Mouse (Mus musculus): ENCODE measurements at regions not wholly inside any gene's neighbourhood (a gene's known extent, or its start where the extent isn't known, plus 50 kb on each side); places are given as distances from the start of the nearest gene placed in this dataset.

DNA sequence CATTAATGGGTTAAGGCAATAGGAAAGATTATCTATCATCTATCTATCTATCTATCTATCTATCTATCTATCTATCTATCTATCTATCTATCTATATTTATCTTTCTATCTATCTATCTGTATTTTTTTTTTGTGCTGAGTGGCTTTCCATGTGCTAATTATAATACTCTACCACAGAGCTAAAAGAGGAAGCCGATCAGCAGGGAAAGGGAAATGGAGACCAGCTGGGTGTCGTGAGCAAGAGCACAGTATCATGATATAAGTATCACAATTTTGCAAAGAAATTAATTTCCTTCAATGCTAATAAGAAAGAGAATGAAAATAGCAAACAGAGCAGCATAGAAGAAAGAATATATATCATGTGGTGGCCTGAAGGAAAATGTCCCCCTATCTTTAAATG, 69.6 kb downstream of the Cldn1 start:
- DNase-seq (ENCODE audit: low spot score in 2 of 2): no peak

DNA sequence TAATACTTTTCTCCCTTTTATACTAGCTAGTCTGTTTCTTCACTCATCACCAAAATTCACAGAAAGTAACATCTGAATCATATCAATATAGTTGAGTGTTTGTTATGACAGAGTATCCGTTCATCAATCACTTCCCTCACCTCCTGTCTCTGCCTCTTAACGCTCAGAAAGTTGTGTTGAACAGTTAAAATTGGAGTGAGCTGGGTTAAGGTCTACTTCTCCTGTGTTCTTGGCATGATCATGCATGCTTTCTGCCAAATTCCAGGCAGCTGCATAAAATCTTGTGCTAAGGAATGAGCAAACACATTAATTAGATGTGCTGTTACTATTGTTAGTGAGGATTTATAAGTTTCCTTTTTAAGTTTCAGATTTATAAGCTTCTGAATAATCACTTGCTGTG, 79.9 kb downstream of the Cldn1 start:
- DNase-seq (ENCODE audit: low spot score in 2 of 2): no peak

DNA sequence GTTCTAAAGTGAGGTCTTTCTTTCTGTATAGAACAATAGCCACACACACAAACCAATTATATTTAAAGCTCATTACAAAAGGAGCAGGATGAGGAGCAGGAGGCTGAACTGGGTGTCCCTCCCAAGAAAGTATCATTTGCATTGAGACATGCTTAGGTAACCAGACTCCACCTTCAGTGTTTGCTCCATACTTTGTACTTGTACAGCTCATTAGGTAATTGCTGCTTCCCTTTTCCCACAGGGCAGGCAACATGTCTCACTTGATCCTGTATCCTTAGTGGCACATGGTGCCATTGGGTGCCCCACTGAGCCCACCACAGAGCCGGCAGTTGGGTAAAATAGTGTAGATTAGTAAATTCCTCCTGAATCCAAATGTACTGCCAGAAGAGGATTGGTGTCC, 86.0 kb downstream of the Cldn1 start:
- DNase-seq (ENCODE audit: low spot score in 2 of 2): no peak

DNA sequence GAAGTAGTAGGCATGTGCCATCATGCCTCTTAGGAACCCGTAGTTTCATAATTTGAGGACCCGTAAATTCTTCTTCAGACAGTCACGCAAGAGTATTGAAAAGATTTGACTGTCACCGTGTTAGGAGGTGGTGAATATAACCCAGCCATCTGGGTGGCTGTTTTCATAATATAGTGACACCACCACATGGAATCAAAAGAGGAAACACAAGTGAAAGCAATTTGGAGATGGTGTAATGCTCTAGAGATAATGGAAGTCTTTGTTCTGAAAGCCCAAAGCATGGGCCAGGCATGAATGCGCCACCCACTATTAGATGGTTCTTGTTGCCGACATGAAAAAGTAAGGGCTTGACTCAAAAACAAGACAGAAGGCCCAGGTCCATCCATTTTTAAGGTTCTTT, 86.9 kb downstream of the Cldn1 start:
- DNase-seq (ENCODE audit: low spot score in 2 of 2): no peak

DNA sequence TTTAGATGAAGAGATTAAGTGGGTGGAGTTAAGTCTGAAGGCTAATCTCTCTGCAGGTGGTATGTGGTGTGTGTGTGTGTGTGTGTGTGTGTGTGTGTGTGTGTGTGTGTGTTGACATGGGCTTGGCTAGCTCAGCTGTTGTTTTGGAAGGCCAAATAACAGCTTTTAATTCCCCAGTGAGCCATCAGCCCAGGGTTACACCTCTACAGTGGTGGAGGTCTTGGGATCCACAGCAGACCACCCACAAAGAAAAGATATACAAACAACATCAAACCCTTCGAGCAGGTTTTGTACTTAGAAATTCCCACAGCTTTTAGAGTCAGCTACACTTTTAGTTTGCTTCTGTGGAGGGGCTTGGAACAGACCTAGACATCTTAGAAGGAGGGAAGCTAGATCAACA, 89.2 kb downstream of the Cldn1 start:
- DNase-seq (ENCODE audit: low spot score in 2 of 2): no peak

DNA sequence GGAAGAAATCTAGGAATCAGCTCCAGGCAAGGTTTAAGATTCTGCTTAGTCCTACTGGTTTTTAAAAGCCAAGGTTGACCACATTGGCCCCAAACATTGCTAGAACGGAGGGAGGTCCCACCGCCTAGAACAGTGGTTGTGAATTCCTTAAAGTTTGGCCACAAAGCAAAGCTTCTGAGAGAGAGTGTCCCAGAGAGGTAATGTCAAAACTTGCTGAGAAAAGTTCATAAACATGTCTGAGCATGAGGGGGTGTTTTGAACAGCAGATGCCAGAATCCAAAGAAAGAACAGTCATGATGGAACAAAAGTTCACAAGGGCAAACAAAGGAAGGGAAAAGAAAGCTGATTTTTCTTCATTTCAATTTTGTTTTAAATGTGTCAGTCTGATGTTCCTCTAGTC, 90.1 kb downstream of the Cldn1 start:
- DNase-seq (ENCODE audit: low spot score in 2 of 2): no peak

DNA sequence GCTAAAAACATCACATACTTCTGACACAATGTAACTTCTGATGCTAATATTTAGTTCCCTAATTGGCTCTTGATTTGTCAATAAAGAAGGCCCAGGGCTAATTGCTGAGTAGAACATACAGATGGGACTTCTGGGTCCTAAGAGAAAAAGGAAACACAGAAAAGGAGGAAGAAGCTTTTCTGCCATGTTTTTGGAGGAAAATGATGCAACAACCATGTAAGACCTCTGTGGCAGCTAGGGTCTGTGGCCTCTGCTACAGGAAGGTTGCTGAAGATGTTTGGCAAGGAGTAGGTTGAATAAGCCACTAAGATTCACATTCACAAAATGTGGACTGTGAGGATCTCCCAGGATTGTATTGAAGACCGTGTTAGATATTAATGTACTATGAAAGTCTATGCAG, 94.9 kb downstream of the Cldn1 start:
- DNase-seq (ENCODE audit: low spot score in 2 of 2): no peak

DNA sequence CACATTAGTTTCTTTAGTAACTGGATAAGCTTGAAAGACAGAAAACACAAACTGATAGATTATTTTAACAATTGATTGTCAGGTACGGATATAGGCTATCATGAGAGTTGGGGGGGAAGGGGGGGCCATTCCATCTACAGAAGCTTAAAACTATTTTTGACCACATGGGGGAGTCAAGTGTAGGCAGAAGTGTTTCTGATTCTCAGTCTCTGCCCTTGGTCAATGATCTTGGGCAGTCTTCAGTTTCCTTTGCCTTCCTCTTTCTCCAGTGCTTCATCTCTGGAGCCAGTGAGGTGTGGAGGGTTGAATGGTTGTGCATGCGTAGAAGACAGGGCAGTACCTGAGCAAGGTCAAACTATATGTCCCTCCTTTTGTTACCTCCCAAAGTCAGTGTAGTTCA, 118.8 kb downstream of the Cldn1 start:
- no peak for DNase-seq (ENCODE audit: low spot score in 2 of 2)

DNA sequence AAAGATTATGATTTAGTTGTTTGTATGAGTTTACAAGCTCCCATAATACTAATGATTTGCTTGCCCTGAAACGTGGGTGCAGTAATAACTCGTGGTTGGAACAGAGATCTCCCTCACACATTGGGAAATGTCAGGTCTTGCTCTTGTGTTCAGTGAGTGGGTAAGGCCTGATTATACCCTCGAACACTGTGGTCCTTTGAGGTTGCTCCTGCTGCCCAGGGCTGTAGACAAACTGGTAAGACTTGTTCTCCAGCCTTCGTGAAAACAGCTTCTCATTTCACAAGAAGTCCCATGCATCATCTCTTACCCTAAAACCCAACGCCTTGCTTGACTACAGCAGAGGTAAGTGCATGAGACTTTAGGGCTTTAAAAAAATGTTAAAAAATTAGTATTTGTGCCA, 119.9 kb downstream of the Cldn1 start:
- no peak for DNase-seq (ENCODE audit: low spot score in 2 of 2)

DNA sequence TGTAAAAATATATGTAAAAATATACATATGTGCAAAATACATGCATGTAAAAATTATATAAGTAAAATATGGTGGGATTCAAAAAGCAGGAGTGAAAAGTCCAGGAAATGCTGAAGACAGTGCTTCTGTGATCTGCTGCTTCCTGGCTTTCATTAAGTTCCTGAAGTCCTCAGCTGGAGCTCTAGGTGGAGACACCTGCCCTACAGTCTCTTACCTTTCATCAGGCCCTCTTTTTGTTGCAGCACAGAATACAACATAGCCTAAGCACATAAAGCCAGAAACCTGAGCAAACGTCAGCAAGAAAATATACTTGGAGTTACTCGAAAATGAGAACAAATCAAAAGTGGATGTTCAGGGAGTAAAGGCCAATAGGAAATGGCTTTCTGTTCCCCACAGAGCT, 120.6 kb downstream of the Cldn1 start:
- DNase-seq (ENCODE audit: low spot score in 2 of 2): no peak

DNA sequence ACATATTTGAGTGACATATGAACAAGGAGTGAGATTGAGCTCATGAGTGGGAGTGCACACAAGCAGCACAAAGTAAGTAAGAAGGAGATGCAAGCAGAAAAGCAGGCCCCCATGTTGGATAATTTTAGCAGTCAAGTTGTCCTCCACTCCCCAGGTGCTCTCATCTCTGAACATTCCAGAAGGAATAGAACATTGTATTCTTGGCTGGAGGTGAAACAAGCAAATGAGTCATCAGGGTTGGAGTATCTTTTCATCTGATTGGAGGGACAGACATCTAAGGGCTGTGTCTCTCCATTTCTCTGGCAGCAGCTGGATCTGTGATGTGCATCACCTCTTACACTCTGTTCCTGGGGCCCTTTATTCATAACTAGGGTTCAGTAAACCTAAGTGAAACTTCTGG, 122.7 kb downstream of the Cldn1 start:
- DNase-seq (ENCODE audit: low spot score in 2 of 2): no peak

DNA sequence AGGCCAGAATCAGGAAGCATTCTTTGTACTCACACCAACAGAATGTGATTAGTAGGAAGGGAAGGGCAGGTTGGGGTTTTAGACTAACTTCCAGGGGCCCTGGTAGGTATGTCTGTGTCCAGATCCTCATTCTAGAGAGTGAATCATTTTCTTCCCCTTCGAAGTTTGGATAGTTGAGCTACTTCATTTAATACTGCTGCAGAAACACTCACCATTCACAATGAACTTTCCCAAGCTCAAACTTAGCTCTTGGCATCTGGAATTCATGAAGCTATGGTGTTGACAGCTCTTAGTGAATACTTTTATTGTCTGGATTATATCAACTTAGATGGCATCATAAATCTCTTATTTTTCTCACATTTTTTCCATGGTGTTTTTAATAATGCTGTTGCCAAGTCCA, 123.7 kb downstream of the Cldn1 start:
- DNase-seq (ENCODE audit: low spot score in 2 of 2): no peak

DNA sequence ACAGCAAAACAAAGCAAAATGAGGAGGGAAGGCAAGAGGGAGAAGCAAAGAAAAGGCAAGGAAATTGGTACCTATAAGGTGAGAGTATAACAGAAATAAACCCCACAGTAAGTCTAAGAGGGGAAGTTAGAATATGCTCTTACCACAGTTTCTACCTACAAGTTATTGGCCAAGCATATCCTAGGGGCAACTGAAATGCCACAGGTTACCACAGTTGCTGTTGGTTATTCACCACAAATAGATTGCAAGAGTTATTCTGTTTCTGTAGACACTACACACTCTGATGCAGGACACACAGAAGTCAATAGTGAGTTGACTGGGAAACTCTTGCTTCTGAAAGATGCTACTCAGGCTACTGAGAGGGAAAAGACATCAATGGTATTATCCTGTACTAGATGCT, 129.7 kb upstream of the P3h2 start:
- DNase-seq (ENCODE audit: low spot score in 2 of 2): no peak

DNA sequence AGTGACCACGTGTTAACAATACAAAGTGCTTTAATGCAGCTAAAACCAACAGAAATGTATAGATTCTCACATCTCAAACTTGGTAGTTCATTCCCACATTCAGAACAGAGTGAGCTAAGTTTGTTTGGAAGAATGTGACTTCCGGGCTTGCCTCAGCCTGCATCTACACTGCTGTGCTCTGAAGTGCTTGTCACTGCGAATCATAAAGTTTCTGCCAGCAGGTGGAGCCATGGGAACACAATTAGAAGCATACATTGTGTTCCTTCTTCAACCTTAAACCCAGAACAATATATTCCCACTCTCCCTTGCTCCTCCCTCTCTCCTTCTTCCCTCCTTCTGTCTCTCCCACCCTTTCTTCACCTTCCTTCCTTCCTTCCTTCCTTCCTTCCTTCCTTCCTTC, 128.5 kb upstream of the P3h2 start:
- peak; percentile 39 to 66 for DNase-seq (ENCODE audit: low spot score in 2 of 2)

DNA sequence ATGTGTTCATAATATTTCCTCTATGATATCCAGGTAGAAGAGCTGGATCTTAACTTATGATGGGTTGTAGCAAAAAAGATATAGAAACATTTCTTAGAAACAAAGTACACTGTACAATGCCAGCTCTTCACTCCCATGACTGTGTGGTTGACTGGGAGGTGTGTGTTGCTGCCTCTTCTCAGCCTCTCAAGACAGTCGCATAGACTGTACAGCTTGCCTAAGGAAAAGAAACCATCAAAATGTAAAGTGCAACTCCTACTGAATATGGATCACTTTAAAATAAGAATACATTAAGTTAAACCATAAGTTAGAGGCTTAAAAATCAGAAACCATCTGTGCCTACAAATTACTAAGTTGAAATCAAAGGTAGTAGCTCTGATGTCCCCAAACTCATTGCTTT, 125.5 kb upstream of the P3h2 start:
- no peak for DNase-seq (ENCODE audit: low spot score in 2 of 2)

DNA sequence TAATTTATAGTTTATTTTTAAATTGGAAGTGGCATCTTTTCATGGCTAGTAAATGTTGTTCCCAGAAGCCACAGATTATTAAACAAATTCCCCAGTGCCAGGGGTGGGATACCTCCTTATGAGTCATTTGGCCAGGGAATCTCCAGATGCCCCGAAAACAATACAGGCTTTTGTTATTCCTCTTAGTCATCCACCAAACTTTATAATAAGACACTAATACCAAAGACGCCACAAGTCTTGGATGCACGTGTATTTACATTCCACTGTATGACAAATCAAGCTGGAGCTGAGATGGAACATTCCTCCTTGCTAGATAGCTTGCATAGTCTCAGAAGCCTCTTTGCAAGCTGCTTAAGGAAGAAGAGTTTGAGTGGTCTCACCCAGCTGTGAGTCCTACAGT, 105.8 kb upstream of the P3h2 start:
- no peak for DNase-seq (ENCODE audit: low spot score in 2 of 2)

DNA sequence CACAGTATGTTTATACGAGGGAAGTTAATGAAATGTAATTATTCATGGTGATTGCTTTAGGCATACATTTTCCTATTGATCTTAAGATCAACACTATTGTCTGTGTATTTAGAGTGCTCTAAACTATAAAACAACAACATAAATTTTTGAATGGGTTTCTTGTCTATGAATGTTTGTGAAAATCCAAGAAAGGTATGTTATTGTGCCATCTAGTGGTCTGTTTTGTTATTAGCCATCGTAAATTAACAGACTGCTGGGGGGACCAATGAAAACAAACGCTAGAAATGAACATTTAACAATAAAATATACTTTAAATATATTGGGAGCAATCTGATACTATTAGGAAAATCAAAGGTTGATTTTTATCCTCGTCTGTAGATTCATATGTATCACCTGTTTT, 93.5 kb upstream of the P3h2 start:
- no peak for DNase-seq (ENCODE audit: low spot score in 2 of 2)

DNA sequence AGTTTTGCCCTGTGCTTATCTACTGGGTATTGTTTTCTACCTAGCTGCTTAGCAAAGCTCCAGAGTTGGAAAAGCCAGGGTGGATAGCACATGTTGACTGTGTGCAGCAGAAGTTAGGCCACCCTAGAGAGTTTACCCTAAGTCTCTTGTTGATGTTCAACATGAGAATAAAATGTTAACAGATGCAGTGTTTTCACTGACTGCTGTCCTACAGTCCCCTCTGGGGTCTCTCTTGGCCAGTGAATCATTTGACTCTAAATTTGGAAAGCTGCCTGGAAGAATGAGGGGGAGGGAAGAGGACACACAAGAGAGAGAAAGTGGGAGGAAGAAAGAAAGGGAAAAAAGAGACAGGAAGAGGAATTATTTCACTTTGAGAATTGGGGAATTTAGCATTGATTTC, 90.8 kb upstream of the P3h2 start:
- DNase-seq (ENCODE audit: low spot score in 2 of 2): no peak

DNA sequence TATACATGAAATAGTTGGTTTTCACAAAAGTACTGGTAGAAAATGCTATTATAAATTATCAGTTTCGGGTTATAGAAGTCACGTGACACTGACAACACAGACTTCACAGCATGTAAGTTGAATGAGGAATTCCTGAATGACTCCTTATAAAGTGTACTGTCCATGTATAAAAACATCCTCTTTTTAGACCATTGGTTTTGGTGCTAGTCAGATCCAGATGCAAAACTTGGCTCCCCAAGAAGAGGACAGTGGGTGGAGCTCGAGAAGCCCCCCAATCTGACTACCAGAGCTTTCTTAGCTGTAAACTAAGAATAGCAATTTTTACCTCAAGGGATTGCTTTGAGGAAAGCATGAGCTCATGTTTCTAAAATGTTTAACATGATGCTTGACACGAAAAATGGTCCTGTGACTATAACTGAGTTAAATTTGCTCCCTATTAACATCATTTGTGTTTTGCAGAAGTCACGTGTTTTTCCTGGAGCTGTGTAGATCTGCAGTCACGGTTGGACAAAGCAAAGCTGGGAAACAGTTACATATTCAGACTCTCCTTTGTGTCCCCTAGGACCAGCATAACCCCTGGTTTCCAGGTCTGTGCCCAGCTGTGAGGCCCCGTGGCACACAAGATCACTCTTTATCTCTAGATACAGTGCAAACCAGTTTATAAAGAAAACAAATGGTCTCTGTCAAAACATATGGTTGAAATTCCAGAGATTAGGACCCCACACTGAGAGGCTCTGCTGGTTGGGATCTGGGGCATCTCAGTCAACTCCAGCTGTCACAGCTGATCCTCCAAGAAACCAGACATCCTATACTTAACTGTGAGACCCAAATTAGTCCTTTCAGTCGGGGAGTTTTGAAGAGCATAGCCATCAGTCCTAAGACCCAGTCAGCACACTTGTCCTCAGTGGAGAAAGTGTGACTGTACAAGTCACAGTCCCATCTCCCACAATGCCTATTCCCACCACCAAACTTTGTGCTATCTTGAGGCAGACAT, 80.0 kb upstream of the P3h2 start:
- no peak for DNase-seq (ENCODE audit: low spot score in 2 of 2)

DNA sequence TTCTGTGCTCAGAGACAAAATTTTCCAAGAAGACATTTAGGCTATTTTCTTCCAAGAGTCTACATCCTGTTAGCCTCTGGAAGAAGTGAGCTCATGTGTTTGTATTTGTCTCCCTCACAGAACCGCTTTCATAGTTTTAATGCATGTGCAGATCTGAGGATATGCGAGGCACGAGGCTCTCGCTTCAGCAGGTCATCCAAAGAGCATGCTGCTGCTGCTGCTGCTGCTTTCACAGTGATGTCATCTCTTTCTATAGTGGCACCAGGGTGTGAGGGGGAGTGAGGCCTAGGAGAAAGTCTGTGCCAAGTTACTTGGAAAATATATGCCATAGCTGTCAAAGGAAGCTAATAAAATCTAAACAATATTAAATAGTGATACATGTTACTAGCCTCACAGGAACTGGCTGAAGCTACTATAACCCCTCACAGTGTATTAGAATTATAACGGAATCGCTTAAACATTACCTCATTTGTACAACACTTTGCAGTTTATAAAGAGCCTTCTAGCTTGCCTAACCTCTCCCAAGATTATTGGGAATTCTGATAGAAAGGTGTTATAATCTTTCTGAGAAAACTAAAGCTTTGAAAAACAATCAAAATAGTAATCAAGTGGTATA, 79.2 kb upstream of the P3h2 start:
- DNase-seq (ENCODE audit: low spot score in 2 of 2): no peak

DNA sequence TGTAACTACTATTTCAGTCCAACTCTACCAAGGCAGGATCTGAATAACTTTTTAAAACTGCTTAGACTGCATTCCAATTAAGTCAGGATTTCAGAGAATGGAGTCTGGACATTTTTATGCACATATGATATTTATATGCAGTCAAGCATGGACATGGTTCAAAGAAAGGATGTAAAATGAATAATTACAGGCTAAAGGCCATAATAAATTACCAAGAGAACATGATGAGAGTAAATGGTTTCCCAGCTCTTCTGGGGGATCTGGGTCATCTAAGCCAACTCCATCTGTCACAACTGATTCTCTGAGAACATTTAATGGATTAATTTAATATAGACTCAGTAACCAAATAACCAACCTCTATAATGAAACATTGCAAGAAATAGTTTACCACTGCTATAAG, 77.9 kb upstream of the P3h2 start:
- DNase-seq (ENCODE audit: low spot score in 2 of 2): no peak

DNA sequence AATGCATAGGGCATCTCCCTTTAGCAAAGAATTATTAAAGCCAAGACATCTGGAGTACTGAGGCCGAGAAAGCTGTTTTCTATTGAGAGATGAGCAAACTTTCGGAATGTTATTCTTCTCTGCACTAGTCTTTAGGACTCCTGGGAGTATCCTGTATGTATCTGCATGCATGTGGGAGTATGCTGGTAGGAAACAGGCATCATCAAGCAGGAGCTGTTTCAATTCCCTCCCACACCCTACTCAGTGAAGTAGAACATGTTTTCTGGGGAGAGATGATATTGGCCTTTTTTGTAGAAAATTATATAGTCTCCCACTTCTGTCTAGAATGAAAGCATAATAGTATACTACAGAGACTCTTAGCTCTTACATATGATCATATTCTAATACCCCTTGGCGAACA, 76.1 kb upstream of the P3h2 start:
- DNase-seq (ENCODE audit: low spot score in 2 of 2): no peak

DNA sequence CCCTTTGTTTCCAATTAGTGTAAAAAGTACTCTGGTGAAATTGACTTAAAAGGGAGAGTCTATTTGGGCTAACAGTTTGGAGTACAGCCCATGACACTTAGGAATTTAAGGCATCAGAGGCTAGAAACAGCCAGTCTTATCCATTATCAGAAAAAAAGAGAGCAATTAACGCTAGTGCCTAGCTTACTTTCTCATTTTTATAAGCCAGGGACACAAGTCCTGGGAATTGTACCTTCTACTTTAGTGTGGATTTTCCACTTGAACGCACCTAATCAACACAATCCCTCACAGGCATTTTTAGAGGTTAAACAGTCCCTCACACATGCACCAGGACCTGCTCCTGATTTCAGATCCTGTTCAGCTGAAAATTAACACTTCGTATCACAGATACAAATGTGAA, 65.9 kb upstream of the P3h2 start:
- DNase-seq (ENCODE audit: low spot score in 2 of 2): no peak

DNA sequence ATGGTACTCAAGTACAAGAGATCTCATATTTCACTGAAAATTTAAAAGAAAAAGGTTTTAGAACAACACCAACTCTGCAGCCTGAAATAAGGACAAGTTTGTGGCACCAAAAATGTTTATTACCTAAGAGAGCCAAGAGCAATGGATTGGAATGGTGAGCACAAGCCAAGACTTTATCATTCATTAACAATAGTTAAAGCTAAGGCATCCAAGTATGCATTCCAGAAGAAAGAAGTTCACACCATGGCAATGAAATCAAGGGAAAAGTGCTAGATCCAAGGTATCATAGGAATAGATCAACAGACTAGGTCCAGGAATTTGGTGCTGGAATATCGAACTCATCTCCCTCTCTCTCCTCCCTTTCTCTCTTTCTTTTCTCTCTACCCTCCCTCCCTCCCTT, 63.8 kb upstream of the P3h2 start:
- DNase-seq (ENCODE audit: low spot score in 2 of 2): no peak
